Mouse (Mus musculus): ENCODE measurements at regions not wholly inside any gene's neighbourhood (a gene's known extent, or its start where the extent isn't known, plus 50 kb on each side); places are given as distances from the start of the nearest gene placed in this dataset.

- no peak overlapping the region for H3K27ac ChIP-seq
- no peak overlapping the region for H3K4me3 ChIP-seq (replicated peaks)
- WGBS, result 89% methylated on average over 5 of the region's 5 CpGs
- no peaks in the 10 kb centered on the region for H3K4me1 ChIP-seq (replicated peaks)
- H3K4me2 ChIP-seq (replicated peaks), result no peak overlapping the region
- H3K9me3 ChIP-seq, result no peaks in the 10 kb centered on the region
- no peaks in the 10 kb centered on the region for H3K27me3 ChIP-seq
- ATAC-seq, result no peak
- no peaks in the 10 kb centered on the region for H3K36me3 ChIP-seq
- H3K9ac ChIP-seq (replicated peaks), result no peak overlapping the region
Observed at GRCm38 (mm10) chr3:42232268-42232667, 489.9 kb downstream of the D3Ertd751e start.

- 71% methylated on average over 3 of the region's 3 CpGs for WGBS
- Histone ChIP-seq H3K4me3 (replicated peaks) (no peak overlapping the region), H3K27ac (no peak overlapping the region), H3K9me3 (no peaks in the 10 kb centered on the region), H3K27me3 (no peaks in the 10 kb centered on the region), H3K4me2 (replicated peaks) (no peak overlapping the region), H3K36me3 (no peaks in the 10 kb centered on the region), H3K4me1 (replicated peaks) (no peaks in the 10 kb centered on the region), H3K9ac (replicated peaks) (no peak overlapping the region)
- ATAC-seq, result no peak
Observed at GRCm38 (mm10) chr3:42233756-42234155, 491.3 kb downstream of the D3Ertd751e start.

DNA sequence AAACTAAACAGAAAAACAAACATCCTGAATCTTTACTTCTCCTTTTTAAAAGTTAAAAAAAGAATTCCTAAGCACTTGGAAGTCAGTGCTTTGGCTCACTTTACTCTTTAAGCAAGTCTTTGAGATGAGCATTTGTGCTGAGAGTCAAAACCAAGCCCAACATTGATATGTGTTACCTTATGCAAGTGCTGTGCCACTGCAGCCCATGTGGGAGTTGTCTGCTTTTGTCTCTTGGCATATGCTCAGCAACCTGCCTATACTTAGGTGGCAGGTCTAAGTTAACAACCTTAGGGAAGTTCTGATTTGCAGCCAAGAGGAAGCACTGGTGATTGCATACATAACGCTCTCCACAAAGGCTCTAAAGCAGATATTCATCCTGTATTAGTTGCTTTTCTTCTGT is 493.1 kb downstream of the D3Ertd751e start:
- Histone ChIP-seq H3K27me3 (no peaks in the 10 kb centered on the region), H3K4me3 (replicated peaks) (no peak overlapping the region), H3K9me3 (no peaks in the 10 kb centered on the region), H3K36me3 (no peaks in the 10 kb centered on the region), H3K27ac (no peak overlapping the region), H3K9ac (replicated peaks) (no peak overlapping the region), H3K4me1 (replicated peaks) (no peaks in the 10 kb centered on the region), H3K4me2 (replicated peaks) (no peak overlapping the region)
- 57% methylated on average over 1 of the region's 1 CpGs for WGBS
- no peak for ATAC-seq

Measured in midbrain, embryonic 13.5 days (tissue).